Mouse (Mus musculus) lung, embryonic 16.5 days (tissue): Measurements from ENCODE around the gene Pcsk6. TPM values are rescaled to one million over a fixed set of nuclear protein-coding genes. Genes with fewer than 3 reads are reported as not detected.

Source experiments
- ATAC-seq: fragments of 200-750 bp; cut with Nextera tagmentation; 2 replicates; pipeline ENCODE4 v1.8.0; 2017; ENCODE audit warnings: low read depth, mild to moderate bottlenecking, moderate library complexity
- H3K27ac ChIP-seq: fragments of 300-500 bp; sonication (generic); 2 replicates; pipeline ENCODE4 v1.5.1; 2014; ENCODE audit warnings: mild to moderate bottlenecking, control low read depth, low read length
- H3K27me3 ChIP-seq: fragments of 300-500 bp; sonication (generic); 2 replicates; pipeline ENCODE4 v1.6.1; 2014; ENCODE audit warnings: low read depth, low read length, mixed read lengths; ENCODE audit not compliant: control insufficient read depth, insufficient read depth
- H3K36me3 ChIP-seq: fragments of 300-500 bp; sonication (generic); 2 replicates; pipeline ENCODE4 v1.6.1; 2014; ENCODE audit warnings: low read length; ENCODE audit not compliant: control insufficient read depth, insufficient read depth
- H3K4me1 ChIP-seq: fragments of 300-500 bp; sonication (generic); replicated peaks from 2 replicates; pipeline ENCODE4 v1.6.1; 2014; ENCODE audit warnings: low read length, mixed read lengths; ENCODE audit not compliant: control insufficient read depth, insufficient read depth
- H3K4me2 ChIP-seq: fragments of 300-500 bp; sonication (generic); 2 replicates; pipeline ENCODE4 v1.6.1; 2014; ENCODE audit warnings: low read depth, low read length, control low read depth
- H3K4me3 ChIP-seq: fragments of 300-500 bp; sonication (generic); 2 replicates; pipeline ENCODE4 v1.5.1; 2014; ENCODE audit warnings: mild to moderate bottlenecking, low read length, control low read depth
- H3K9ac ChIP-seq: fragments of 300-500 bp; sonication (generic); 2 replicates; pipeline ENCODE4 v1.6.1; 2014; ENCODE audit warnings: low read length, control low read depth
- H3K9me3 ChIP-seq: fragments of 300-500 bp; sonication (generic); 2 replicates; pipeline ENCODE4 v1.6.1; 2016; ENCODE audit warnings: low read length; ENCODE audit not compliant: control insufficient read depth
- WGBS: fragments of 180-500 bp; shearing (Covaris S2); extraction: QIAGEN DNeasy Blood & Tissue Kit; methylation state at CpG from one replicate; pipeline ENCODE4 v1.1.7; 2014; 5-methylcytosine and 5-hydroxymethylcytosine counted together
- polyA plus RNA-seq: library from polyadenylated mRNA; unstranded; fragments of >200 nt; fragmentation: Nextera tagmentation; extraction: Ambion mirVana; gene quantifications from 2 replicates; pipeline ENCODE4 v1.2.1, GENCODE M21; 2015

The Pcsk6 gene
- polyA plus RNA-seq, 1 experiment from 2014 or later = 8.5 TPM

DNA sequence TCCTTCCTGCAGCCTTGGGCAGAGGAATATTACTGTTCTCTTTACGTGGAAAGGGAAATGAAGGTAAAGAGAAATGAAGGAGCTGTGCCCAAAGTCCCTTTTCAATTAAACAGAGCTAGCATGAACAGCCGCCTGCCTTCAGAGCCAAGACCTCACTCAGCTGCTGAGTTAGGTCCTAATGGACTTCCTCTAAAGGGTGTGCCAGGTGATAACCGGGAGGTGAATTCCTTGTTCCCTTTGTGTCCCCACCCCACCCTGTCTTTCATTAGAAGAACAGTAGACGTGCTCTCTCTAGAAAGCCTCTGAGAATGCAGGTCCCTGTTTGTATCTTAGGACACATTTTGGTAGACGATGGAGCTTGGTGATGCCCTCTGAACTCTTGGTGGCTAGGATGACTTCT is 33.7 kb downstream of the Pcsk6 start:
- ATAC-seq = no peak
- H3K4me1 ChIP-seq = no peaks in the 10 kb centered on the region
- H3K27ac ChIP-seq = no peak overlapping the region
- H3K36me3 ChIP-seq = no peaks in the 10 kb centered on the region
- no peak overlapping the region for H3K9ac ChIP-seq
- H3K4me3 ChIP-seq = no peak overlapping the region
- no peak overlapping the region for H3K4me2 ChIP-seq
- no peaks in the 10 kb centered on the region for H3K27me3 ChIP-seq
- WGBS = 61% methylated on average over 5 of the region's 5 CpGs
- H3K9me3 ChIP-seq = no peaks in the 10 kb centered on the region

DNA sequence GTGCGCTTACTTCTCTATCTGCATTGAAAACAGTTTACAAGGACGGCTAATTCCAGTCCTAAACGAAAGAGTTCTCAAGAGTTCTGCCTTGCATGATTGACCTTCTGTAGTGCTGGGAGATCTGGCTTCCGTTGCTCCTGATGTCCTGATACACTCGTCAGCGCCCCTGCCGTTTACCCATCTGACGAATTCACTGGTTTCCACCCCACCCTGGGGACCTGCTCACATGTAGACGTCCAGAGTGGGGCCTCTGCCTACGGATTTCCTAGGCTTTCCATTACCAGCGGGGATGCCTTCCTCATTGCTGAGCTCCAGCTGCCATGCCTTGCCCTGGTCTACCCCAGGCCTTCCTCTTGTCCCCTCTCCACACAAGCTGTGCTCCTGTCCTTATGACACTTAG is 39.7 kb downstream of the Pcsk6 start:
- H3K9ac ChIP-seq = no peak overlapping the region
- WGBS = 81% methylated on average over 11 of the region's 11 CpGs
- no peak overlapping the region for H3K27ac ChIP-seq
- peaks cover 12% of the 10 kb centered on the region for H3K4me1 ChIP-seq
- ATAC-seq = no peak
- H3K9me3 ChIP-seq = no peaks in the 10 kb centered on the region
- H3K4me3 ChIP-seq = no peak overlapping the region
- H3K27me3 ChIP-seq = no peaks in the 10 kb centered on the region
- no peak overlapping the region for H3K4me2 ChIP-seq
- H3K36me3 ChIP-seq = no peaks in the 10 kb centered on the region

DNA sequence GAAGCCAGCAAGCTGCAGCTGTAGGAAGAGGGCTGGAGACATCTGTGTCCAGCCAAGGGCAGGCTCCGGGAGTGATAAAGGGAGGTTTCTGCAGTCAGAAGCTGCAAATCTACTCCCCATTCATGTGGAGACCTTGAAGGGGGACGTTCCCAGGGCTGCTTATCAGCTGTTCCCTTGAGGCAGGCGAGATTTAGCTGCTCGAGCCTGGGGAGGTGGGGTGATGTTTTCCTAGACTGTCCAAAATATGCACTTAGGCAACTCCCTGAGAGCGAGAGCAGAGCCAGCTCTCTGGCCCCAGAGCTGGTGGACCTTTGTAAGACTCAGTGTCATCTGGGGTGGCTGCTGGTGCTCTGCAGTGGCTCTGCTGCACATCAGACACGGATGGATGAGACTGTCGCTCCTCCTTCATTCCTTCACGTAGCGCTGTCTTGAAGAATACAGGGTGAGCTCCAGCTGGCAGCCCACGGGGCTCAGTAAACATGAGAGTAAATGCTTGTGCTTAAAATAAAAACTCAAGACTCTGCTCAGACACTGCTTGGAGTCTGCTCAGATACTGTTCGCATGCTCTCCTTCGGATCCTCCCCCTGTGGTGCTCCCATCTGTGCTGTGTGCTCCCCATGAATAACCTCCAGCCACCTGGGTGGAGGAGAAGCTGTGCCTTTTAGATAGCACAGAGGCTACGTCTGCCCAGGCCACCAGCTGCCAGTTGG is 41.1 kb downstream of the Pcsk6 start:
- no peak overlapping the region for H3K4me3 ChIP-seq
- H3K36me3 ChIP-seq = no peaks in the 10 kb centered on the region
- H3K27me3 ChIP-seq = no peaks in the 10 kb centered on the region
- peaks cover 12% of the 10 kb centered on the region for H3K4me1 ChIP-seq
- WGBS = 25% methylated on average over 13 of the region's 13 CpGs
- peak; percentile 81 for ATAC-seq
- peak overlapping the region; percentile 23 for H3K4me2 ChIP-seq
- no peak overlapping the region; the same call in none of the 2 replicates for H3K27ac ChIP-seq
- no peak overlapping the region for H3K9ac ChIP-seq
- no peaks in the 10 kb centered on the region for H3K9me3 ChIP-seq

DNA sequence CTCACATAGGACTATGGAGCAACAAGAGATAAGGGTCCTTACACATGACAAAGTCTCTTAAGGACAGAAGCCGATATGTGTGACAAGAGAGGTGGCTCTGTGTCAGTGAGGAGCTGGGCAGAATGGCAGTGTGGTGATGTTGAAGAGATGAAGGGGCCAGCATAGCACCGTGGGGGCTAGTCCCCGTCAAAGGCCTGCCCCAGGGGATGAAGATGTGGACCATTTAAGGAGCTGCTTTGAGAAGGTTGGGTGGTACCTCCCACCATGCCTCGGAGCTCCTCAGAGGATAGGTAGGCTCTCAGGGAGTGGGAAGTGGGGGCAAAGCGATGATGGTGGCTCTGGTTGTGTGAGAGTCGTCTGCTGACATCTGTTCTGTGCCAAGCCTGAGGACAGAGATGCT is 41.9 kb downstream of the Pcsk6 start:
- Histone ChIP-seq H3K4me3 (no peak overlapping the region), H3K27ac (no peak overlapping the region), H3K4me2 (no peak overlapping the region), H3K9ac (no peak overlapping the region), H3K4me1 (peaks cover 12% of the 10 kb centered on the region), H3K36me3 (no peaks in the 10 kb centered on the region), H3K27me3 (no peaks in the 10 kb centered on the region), H3K9me3 (no peaks in the 10 kb centered on the region)
- WGBS = 73% methylated on average over 6 of the region's 6 CpGs
- ATAC-seq = no peak

DNA sequence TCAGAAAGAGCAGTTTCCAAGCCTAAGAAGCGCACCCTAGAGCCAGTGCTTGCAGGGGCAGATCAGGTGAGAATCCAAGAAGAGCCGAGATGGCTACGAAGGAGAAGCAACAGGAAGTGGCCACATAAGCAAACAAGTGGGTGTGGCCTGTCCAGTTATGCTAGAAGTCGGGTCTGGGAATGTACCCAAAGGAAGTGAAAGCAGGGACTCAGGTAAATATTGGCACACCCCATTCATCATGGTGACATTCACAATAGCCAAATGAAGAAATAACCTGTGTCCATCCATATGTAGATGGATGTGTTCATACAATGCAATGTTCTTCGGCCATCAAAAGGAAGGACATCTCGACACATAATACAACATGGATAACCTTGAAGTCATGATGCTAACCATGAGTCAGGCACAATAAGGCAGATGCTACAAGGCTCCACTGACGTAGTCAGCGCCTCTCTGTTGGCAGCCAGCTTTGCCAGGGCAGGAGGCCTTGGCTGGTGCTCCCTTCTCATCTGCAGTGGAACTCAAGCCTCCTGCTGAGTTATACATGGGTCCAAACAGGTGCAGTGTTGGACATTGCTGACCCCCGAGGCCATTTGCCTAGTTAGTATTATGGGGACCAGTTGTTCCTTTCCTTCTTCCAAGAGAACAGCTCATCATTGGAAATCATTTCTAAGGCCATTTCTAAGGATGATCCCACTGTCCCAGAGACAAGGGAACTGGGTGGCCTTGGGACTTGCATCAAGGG is 45.2 kb downstream of the Pcsk6 start:
- no peaks in the 10 kb centered on the region for H3K27me3 ChIP-seq
- H3K4me3 ChIP-seq = no peak overlapping the region
- H3K36me3 ChIP-seq = no peaks in the 10 kb centered on the region
- H3K4me2 ChIP-seq = no peak overlapping the region
- H3K4me1 ChIP-seq = peaks cover 12% of the 10 kb centered on the region
- no peaks in the 10 kb centered on the region for H3K9me3 ChIP-seq
- H3K27ac ChIP-seq = no peak overlapping the region
- WGBS = 69% methylated on average over 9 of the region's 9 CpGs
- ATAC-seq = no peak
- no peak overlapping the region for H3K9ac ChIP-seq

DNA sequence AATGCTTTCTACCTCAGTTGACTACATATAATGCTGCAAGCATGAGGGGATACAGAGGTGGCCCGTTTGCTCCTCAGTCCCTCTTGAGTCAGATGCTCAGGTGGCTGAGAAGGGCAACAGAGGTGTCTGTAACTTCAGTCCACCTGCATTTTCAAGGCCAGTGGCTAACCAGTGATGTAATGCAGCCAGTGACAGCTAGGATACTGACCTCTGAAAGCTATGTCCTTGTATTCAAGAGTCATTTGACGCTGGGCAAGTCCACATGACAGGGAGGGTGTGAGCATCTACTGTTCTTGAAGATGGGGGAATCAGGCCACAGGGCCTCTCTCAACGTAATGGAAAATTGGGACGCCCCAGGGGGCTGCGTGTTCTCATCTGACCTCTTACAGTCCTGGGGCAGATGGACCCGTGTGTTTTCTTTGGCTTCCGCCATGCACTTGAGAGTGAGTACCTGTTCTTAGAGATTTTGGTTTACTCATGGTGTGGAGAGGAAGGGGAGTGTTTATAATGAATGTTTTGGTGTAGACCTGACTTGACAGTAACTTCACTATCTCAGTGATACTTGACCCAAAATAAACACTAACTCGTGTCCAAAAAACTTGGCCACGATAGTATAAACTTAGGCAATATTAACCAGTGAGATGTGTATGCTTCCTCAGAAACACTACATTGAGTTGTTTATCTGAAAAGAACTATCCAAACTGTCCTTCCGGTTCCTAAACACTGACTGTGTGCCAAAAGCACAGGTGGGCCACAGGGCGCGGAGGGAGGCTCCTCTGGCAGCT is 48.0 kb downstream of the Pcsk6 start:
- 39% methylated on average over 12 of the region's 12 CpGs for WGBS
- no peak for ATAC-seq
- Histone ChIP-seq H3K9ac (no peak overlapping the region), H3K4me3 (no peak overlapping the region), H3K27ac (no peak overlapping the region), H3K36me3 (no peaks in the 10 kb centered on the region), H3K9me3 (no peaks in the 10 kb centered on the region), H3K27me3 (no peaks in the 10 kb centered on the region), H3K4me2 (no peak overlapping the region), H3K4me1 (no peaks in the 10 kb centered on the region; the same call in 1 of the 2 replicates)

DNA sequence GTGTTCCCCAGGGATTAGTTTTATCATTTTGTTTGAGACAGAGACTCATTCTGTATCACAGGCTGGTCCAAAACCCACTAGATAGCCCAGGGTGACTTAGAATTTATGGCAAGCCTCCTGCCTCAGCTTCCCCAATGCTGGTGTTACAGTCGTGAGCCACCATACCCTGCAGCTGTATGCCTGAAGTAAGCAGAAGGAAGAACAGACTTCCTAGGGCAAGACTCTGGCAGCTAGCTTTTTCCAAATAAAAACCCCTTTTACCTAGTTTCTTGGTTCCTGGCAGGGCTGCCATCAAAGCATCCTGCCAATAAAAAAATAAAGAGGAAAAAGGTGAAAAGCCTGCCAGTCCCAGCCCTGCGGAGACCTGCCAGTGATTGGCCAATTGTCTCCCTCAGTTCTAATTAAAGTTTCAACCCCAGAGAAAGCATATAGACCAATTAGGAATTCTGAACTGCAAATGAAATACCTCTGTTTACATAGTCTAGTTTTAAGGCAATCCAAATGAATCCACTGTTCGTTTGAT is 51.6 kb downstream of the Pcsk6 start:
- no peaks in the 10 kb centered on the region for H3K9me3 ChIP-seq
- no peak overlapping the region for H3K27ac ChIP-seq
- H3K4me3 ChIP-seq = no peak overlapping the region
- H3K27me3 ChIP-seq = no peaks in the 10 kb centered on the region
- ATAC-seq = no peak
- H3K4me1 ChIP-seq = no peaks in the 10 kb centered on the region; the same call in 1 of the 2 replicates
- no peak overlapping the region for H3K9ac ChIP-seq
- no peak overlapping the region for H3K4me2 ChIP-seq
- H3K36me3 ChIP-seq = no peaks in the 10 kb centered on the region
- 61% methylated on average over 3 of the region's 3 CpGs for WGBS

DNA sequence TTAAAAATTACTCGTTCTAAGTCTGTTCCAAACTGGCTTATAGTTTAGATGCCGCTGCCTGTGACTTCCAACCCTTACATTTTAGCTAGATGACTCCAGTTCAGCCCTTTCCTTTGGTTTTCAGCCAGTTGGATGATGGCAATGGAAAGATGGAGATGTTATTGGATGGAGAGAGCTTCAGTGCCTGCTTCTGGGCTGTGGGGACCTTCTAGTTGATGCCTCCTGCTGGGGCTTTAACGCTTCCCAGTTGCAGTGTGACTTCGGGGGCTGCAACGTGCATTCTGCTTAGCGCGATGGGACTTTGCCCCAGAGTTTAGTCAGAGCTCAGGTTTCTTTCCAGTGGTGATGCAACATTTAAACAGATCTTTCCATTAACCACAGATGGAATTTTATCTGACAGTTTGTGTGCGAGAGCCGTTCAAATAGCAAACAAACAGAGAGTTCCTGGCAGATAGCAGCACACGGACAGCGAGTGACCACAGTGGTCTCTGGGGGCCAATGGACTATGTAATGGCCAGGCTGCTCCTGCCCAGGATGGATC is 53.3 kb downstream of the Pcsk6 start:
- H3K9me3 ChIP-seq = no peaks in the 10 kb centered on the region
- no peak overlapping the region for H3K4me2 ChIP-seq
- no peak overlapping the region for H3K9ac ChIP-seq
- H3K27me3 ChIP-seq = no peaks in the 10 kb centered on the region
- no peaks in the 10 kb centered on the region for H3K36me3 ChIP-seq
- no peaks in the 10 kb centered on the region; the same call in 1 of the 2 replicates for H3K4me1 ChIP-seq
- no peak; the same call in 1 of the 2 replicates for ATAC-seq
- H3K27ac ChIP-seq = no peak overlapping the region
- 40% methylated on average over 11 of the region's 11 CpGs for WGBS
- H3K4me3 ChIP-seq = no peak overlapping the region

DNA sequence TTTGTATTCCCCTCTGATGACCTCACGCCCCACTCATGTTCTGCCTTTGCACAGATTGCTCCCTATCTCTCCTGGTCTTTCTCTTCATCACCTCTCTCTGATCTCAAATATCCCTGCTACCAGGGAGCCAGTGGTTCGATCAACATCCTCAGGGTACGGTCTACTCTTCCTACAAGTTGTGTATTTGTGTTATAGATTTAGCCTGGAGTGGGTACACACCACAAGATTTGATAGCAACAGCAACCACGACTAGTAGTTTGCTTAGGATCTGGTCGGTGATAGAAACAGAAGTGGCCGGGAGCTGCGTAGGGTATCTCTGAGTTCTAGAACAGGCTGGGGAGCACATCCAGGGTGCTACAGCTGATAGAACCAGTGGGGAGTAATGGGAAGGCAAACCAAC is 54.3 kb downstream of the Pcsk6 start:
- H3K4me2 ChIP-seq = no peak overlapping the region
- H3K4me1 ChIP-seq = no peaks in the 10 kb centered on the region
- ATAC-seq = no peak
- no peaks in the 10 kb centered on the region for H3K27me3 ChIP-seq
- no peaks in the 10 kb centered on the region for H3K36me3 ChIP-seq
- no peak overlapping the region for H3K9ac ChIP-seq
- WGBS = 81% methylated on average over 7 of the region's 7 CpGs
- no peaks in the 10 kb centered on the region for H3K9me3 ChIP-seq
- H3K27ac ChIP-seq = no peak overlapping the region
- H3K4me3 ChIP-seq = no peak overlapping the region
